Mouse (Mus musculus) liver (tissue): ENCODE results near the gene Tenm1.
A peak's percentile ranks its signal among the peaks of the same experiment; 100 is the strongest.

Experiments
- DNase-seq: peaks from one replicate; pipeline ENCODE4 v3.0.0-alpha.2; 2020; ENCODE audit warnings: mixed read lengths

Gene Tenm1

DNA sequence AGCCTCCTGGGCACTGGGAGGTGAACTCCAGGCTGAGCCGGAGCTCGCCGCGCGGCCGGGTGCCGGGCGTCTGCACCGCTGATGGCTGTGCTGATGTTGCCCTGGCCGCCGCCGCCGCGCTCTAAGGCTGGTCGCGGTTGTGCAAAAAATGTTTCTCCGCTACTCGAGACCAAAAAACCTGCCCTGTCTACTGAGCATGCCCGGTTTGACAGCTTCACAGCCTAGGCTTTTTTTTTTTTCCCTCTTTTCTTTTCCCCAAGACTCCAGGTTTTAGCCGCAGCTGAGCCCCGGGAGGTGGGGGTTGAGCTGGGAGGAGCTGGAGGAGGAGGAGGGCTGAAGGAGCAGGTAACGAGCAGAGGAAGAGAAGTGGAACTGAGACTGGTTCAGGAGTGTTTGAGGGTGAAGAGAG is at the start of gene Tenm1:
Tenm1 (minus strand) TSS at position 272 of the 409 bp plus-strand sequence.
- DNase-seq = no peak

DNA sequence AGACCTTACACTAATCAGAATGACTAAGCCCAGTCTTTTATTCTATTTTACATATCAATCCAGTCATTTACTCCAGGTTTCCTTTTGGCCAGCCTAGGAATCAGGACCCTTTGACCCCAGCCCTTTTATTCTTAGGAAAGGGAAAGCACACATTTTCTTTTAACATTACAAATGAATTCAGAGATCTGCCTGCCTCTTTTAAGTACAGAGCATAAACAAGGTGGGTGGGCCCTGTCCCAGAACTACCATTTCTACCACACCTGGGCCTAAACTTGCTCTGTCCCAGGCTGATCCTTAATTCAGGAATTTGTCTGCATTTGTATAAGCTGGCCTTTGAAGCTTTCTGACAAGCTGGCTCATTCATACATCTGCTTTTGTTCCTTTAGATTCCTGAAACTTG is 38.4 kb upstream of the Tenm1 start:
- no peak for DNase-seq

DNA sequence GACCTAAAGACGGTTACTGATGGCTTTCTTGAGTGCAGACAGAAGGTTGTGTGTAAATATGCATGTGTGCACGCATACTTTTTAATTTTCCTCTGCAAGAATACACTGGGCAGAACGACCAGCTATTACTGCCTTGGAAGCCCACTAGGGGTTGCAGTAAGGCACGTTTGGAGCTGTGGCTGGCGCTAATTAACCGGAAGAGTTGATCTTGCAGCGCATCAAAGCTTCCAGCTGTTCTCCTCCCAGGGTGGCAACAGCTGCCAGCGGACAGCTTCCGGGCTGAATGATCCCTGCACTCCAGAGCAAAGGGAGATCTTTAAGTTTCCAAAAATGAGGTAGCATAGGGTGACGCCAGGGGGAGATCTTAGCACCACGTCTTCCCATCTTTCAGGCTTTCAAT is 1.7 kb upstream of the Tenm1 start:
- DNase-seq = no peak

GRCm38 (mm10) chrX:43429982-43430531 is 1.1 kb upstream of the Tenm1 start:
- DNase-seq = no peak

DNA sequence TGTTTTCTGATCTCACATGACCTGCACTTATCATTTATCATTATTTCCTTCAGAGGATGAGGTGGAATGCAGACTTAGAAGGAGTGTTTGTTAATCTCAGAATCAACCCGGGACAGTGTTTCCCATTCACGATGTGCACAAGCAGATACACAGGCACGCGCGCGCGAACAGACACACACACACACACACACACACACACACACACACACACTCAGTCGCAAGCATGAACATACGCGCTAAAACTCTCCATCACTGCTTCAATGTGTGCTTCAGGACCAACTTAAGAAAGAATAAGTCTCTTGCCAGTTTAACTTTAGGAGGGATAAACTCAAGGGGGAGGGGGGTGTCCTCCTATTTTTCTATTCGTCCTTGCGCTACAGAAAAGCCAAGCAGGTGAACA is 411 bp upstream of the Tenm1 start:
- no peak for DNase-seq

GRCm38 (mm10) chrX:43427961-43428365 is 963 bp downstream of the Tenm1 start:
- DNase-seq = no peak

DNA sequence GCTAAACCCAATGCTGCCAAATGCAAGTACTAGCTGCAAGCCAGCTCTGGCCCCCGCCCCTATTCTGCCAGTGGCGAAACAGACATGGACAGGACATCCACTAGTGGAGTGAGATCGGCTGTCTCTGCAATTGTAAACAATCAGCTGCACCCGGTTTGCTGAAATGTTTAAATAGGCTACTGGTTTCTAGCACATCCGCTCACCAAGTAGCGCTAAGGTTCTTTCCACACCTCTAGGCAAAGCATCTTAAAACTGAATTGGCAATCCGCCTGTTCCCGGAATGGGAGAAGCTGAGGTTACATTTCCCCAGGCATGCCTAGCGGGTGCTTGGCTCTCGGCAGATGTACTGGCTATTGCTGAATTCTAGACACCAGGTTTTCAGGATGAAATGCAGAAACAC is 1.8 kb downstream of the Tenm1 start:
- no peak for DNase-seq

DNA sequence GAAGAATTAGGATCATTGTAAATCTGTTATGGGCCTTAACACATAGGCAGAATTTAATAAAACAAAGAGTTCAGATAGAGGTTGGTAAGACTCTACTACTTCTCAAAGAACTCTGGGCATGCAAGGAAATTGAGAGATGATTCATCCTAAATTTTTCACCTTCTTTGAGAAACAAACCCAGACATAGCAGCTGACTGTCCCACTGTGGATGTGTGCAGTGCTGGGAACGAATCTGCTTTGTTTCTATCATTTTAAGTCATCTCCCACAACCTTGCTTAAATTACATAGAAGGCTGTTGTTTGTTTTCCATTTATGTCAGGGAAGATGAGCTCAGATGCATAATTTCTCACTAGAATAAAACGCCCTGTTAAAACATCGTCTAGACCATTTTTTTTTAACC is 31.0 kb downstream of the Tenm1 start:
- no peak for DNase-seq

DNA sequence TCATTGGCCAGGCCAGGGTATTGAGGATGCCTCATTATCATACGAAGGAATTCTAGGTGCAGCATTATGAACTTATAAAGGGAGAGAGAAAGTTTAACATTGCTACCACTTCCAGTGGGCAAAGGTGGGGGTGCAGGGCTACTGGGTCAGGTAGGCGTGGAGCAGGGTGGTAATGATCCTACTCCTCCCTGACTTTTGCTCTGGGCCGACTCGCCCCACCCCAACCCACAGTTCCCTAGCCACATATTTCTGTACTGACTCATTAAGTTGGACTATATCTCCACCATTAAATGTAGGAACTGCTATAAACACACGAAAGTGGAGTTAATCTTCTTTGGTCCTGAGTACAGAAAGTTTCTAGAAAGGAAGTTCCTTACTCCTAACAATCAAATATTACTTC is 40.8 kb downstream of the Tenm1 start:
- DNase-seq = no peak

DNA sequence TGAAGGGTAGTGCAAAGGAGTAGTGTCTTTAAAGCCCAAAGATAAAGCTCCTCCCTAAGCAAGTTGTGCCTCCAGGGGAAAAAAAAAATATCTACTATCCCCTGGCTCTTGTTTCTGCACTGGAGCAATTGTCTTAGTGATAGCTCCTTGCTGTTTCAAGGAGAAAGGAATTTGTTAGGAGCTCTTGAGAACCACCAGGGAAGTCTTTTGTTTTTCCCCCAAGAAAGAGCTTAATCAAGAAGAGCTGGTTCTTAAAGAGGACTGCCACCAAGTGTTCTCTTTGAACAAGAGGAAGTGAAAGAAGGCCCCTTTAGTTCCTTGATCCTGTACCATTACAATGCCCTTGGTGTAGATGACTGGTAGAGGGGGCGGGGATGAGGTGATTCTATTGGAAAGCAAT is 56.4 kb downstream of the Tenm1 start:
- no peak for DNase-seq

DNA sequence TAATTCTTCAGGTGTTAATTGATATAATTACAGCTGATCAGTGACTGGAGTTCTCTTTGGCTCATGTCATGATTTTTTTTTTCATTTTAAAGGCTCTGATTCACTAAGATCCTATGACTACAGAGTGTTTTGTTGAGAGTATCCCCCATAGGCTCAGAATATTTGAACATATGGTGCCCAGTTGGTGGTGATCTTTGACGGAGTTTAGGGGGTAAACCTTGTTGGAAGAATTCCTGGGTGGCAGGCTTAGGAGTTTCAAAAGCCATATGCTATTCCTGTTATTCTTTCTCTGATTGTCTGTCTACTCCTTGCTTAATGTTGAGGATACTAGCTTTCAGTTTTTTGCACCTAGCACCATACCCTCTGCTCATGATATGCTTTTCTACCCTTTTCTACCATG is 109.6 kb downstream of the Tenm1 start:
- DNase-seq = no peak

GRCm38 (mm10) chrX:43317801-43318520 is 111.0 kb downstream of the Tenm1 start:
- DNase-seq = no peak

DNA sequence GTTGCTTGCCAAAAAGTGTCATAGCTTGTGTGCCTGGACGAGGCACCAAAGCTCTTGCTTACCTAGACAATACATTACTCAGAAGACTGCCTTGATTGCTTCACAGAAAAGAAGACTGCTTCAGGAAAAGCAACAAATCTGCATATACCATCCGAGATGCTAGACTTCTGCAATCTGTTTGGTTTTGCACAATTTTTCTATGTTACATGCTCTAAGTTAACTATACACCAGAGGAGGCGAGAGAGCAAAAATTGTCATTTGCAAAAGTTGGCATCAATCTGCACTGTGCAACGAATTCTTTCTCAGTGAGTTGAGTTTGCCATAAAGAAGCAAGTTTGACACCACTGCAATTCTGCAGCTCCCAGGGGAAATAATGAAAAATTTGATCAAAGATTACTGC is 193.1 kb downstream of the Tenm1 start:
- DNase-seq = no peak

GRCm38 (mm10) chrX:43205003-43205402 is 223.9 kb downstream of the Tenm1 start:
- no peak for DNase-seq

- DNase-seq = no peak
Observed at GRCm38 (mm10) chrX:43202249-43202783, 226.6 kb downstream of the Tenm1 start.

DNA sequence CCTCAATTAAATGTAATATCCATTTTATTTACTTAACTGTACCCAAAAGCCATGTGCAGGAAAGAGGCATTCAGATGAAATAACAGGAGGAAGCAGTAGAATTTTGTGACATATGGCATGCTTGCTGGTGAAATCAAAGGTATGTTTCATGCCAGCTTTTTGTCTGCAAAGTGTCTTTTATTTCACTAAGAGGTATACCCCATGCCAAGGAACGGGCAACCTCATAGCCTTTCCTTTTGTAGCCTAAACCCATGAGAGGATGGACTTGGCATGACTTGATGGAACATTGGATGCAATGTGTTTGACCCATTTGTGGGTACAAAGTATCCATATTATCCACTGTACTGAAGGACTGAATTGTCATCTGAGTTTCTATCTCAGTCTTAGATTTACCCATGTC is 246.0 kb downstream of the Tenm1 start:
- no peak for DNase-seq

DNA sequence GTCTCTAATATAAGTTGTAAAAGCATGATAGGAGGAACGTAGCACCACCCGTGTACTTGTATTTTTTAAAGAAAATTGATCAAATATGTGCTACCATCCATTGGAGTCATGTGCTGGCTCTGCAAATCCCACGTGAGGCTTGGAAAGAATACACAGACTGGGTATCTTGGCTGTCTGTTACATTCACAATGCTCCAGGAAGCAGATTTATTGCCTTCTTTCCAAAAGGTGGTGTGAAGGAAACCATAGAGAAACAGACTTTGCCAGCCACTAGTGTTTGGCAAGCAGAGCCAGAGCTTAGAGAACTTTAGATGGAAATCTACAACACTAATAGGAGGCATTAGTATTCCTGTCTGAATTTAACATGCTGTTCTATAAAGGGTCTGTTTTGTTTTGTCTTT is 277.4 kb downstream of the Tenm1 start:
- DNase-seq = no peak

DNA sequence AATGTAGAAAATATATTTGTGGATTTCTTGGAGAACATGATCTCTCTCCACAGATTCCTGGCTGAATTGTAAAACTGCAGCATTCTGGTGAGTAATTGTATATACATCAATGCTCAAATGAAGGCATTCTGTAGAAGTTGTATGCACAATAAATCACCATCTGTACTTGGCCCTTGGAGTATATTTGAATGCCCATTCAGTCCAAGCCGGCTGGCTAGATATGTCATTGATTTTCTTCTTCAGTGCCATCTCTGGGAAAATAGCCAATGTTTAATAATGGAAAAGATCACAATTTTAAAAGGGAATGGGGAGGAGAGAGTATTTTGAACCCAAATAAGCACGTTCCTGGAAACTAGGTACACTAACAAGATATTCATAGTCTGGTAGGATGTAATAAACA is 299.2 kb downstream of the Tenm1 start:
- no peak for DNase-seq

GRCm38 (mm10) chrX:43122491-43122890 is 306.4 kb downstream of the Tenm1 start:
- DNase-seq = no peak

DNA sequence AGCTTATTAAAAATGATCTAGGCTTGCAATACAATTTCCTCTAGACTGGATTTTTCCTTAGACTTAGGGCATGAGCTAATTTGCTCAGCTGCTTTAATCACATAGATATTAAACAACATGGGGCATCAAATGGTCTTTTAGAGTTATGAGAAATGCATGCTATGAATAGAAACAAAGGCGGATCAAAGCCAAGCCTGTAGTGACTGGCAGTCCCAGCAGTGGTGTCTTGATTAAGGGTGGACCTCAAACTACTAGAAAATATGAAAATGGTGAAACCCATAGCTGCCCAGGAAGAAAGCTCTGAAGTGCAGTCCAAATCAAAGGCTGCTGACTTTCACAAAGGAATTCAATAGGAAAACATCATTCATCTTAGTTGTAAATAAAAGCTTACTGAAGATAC is 306.9 kb downstream of the Tenm1 start:
- no peak for DNase-seq

GRCm38 (mm10) chrX:42986100-42986499 is 442.8 kb downstream of the Tenm1 start:
- no peak for DNase-seq

DNA sequence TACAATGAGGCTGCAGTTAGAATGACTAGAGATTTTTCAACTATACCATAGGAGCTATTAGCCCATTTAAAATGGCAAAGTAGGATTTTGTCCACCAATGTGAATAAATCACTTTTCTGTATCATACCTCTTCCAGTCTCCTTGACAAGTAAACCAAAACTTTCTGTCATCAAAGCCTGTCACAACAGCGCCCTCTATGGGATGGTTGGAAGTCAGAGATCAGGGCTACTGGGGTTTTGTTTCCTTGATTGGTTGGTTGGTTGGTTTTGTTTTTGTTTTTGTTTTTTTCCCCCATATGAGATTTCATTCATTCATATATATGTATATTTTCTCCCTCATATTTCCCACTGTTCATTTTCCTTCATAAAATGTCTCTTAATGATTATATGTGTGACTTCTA is 455.4 kb downstream of the Tenm1 start:
- DNase-seq = peak; percentile 2

- DNase-seq = no peak
Observed at GRCm38 (mm10) chrX:42967611-42968010, 461.3 kb downstream of the Tenm1 start.

- no peak for DNase-seq
Observed at GRCm38 (mm10) chrX:42861731-42862130, 567.2 kb downstream of the Tenm1 start.

- no peak for DNase-seq
Observed at GRCm38 (mm10) chrX:42781566-42781965, 647.4 kb downstream of the Tenm1 start.
